Mouse (Mus musculus) brown adipose tissue, adult 24 weeks (tissue): ENCODE data around the gene Gm29276. TPM values are rescaled to one million over a fixed set of nuclear protein-coding genes. Genes with fewer than 3 reads are reported as not detected.
"Not testable (repeated sequence)": the region's sequence is repeated elsewhere in the genome, so short reads cannot be mapped to it uniquely, and the experiment has no call there.

ENCODE experiments used
- H3K27ac ChIP-seq: fragments of 200-500 bp; replicated peaks from 2 replicates; pipeline ENCODE4 v1.5.1; 2012; ENCODE audit warnings: low read depth, mild to moderate bottlenecking, low read length
- H3K4me1 ChIP-seq: fragments of 200-500 bp; 2 replicates; pipeline ENCODE4 v1.6.1; 2012; ENCODE audit warnings: low read length, mixed read lengths; ENCODE audit not compliant: control insufficient read depth, insufficient read depth, insufficient read length
- H3K4me3 ChIP-seq: fragments of 200-500 bp; 2 replicates; pipeline ENCODE4 v1.5.1; 2012; ENCODE audit warnings: low read depth, mild to moderate bottlenecking, low read length, moderate library complexity; ENCODE audit not compliant: insufficient read depth
- polyA plus RNA-seq: library from polyadenylated mRNA; stranded (reverse); fragments of >200 nt; gene quantifications from 2 replicates; pipeline ENCODE4 v1.2.4, GENCODE M21; 2012; ENCODE audit not compliant: missing spikeins, insufficient read depth, insufficient read length

Gm29276 gene
- polyA plus RNA-seq: not detected in 2 replicates

- H3K27ac ChIP-seq, H3K4me3 ChIP-seq, H3K4me1 ChIP-seq: not testable (repeated sequence)
Observed at GRCm38 (mm10) chrY:42582150-42582549, at the start of gene Gm29276. TSS of gene Gm29276 (minus strand) at chrY:42582250.
